ENCODE assay signal across 10 mouse cellular contexts in the genomic region with DNA sequence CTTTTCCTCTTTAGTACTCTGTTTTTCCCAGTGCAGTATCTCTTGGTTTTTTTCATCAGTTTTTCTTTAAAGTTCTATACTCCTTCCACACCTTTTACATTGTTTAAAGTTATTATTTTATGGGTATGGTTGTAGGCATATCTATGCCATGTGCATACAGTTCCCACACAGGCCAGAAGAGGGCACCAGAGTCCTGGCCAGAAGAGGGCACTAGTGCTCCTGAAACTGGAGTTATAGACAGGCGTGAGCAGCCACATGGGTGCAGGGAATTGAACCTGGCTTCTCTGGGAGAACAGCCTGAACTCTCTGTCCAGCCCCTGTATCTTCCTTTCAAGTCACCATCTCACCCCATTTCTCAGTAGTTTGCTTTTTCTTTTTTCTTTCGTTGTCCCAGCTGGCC. TPM values are rescaled to one million over a fixed set of nuclear protein-coding genes. Genes with fewer than 3 reads are reported as not detected.
DNase-seq lines count a peak whose midpoint lies in the region; ATAC-seq and TF ChIP-seq lines count a peak whose summit lies in the region.
"Had no signal": no experiment of that assay in that cellular context is flagged by ENCODE, and none has a peak within 500 bp of the region (broad histone marks: within the 10 kb centered on the region; RNA-seq: fewer than 3 reads in every experiment).

No protein-coding gene starts in this region.

- no peak overlapping the region for H3K9ac ChIP-seq in hindbrain, embryonic 13.5 days
- no peak overlapping the region for H3K9ac ChIP-seq in stomach, postnatal 0 days (ENCODE audit: low read length)
- H3K9ac ChIP-seq: embryonic facial prominence, embryonic 13.5 days; limb, embryonic 15.5 days had no signal

- TF ChIP-seq CTCF in Patski (IDR thresholded peaks at IDR 0.05): peak; percentile 93
- TF ChIP-seq CTCF in stomach, postnatal 0 days (IDR thresholded peaks at IDR 0.05; ENCODE audit: low read depth): peak; percentile 94

- H3K4me1 ChIP-seq in hindbrain, embryonic 10.5 days (replicated peaks): peaks cover 2% of the 10 kb centered on the region
- H3K4me1 ChIP-seq in hindbrain, embryonic 13.5 days (replicated peaks): 0 out of 2 replicates have a peak, but pooled peaks cover 2% of the 10 kb centered on the region
- no peaks in the 10 kb centered on the region for H3K4me1 ChIP-seq in stomach, postnatal 0 days (replicated peaks; ENCODE audit: control insufficient read depth, insufficient read depth)
- H3K4me1 ChIP-seq: embryonic facial prominence, embryonic 13.5 days had no signal

- peak; percentile 73 for DNase-seq in hindbrain, embryonic 10.5 days (ENCODE audit: low spot score)
- DNase-seq in 416B (ENCODE audit: low read depth) (peak; percentile 77), Patski (ENCODE audit: low read depth, low spot score) (no peak)
- peak; percentile 84 for DNase-seq in induced T-regulatory cell, adult 2 months (ENCODE audit: low read depth)
- peak; percentile 86 for DNase-seq in lung, postnatal 10 days
- DNase-seq in stomach, postnatal 0 days (ENCODE audit: low spot score): peak; percentile 75

- no peak overlapping the region for H3K4me2 ChIP-seq in hindbrain, embryonic 13.5 days
- H3K4me2 ChIP-seq in stomach, postnatal 0 days (replicated peaks; ENCODE audit: low read depth): no peak overlapping the region
- H3K4me2 ChIP-seq: embryonic facial prominence, embryonic 13.5 days; limb, embryonic 15.5 days had no signal

- no peaks in the 10 kb centered on the region for H3K27me3 ChIP-seq in hindbrain, embryonic 10.5 days (ENCODE audit: insufficient read depth, poor library complexity, severe bottlenecking)
- 0 out of 2 replicates have a peak, but pooled peaks cover 6% of the 10 kb centered on the region for H3K27me3 ChIP-seq in hindbrain, embryonic 13.5 days
- H3K27me3 ChIP-seq in Patski: no peaks in the 10 kb centered on the region
- H3K27me3 ChIP-seq in stomach, postnatal 0 days (ENCODE audit: control insufficient read depth, insufficient read depth, low read length): no peaks in the 10 kb centered on the region
- H3K27me3 ChIP-seq: embryonic facial prominence, embryonic 13.5 days; limb, embryonic 15.5 days had no signal

- no peak overlapping the region for H3K27ac ChIP-seq in hindbrain, embryonic 10.5 days
- H3K27ac ChIP-seq in hindbrain, embryonic 13.5 days: no peak overlapping the region
- no peak overlapping the region for H3K27ac ChIP-seq in stomach, postnatal 0 days (replicated peaks)
- H3K27ac ChIP-seq: embryonic facial prominence, embryonic 13.5 days; limb, embryonic 15.5 days had no signal

- no peaks in the 10 kb centered on the region for H3K36me3 ChIP-seq in hindbrain, embryonic 10.5 days
- no peaks in the 10 kb centered on the region for H3K36me3 ChIP-seq in hindbrain, embryonic 13.5 days
- H3K36me3 ChIP-seq in stomach, postnatal 0 days (ENCODE audit: control insufficient read depth, insufficient read depth, low read length): no peaks in the 10 kb centered on the region
- H3K36me3 ChIP-seq: embryonic facial prominence, embryonic 13.5 days; limb, embryonic 15.5 days had no signal

- CTCF ChIA-PET in Patski (lab: Charles Lee): interaction anchor here (0.8 to 2.5 kb wide), 9 partner anchors 23 to 122 kb away, joined by 3 to 12 read pairs (median 5); partner anchors contain the start of genes Sbk2 and Zfp628

- H3K9me3 ChIP-seq in hindbrain, embryonic 10.5 days: peaks cover 6% of the 10 kb centered on the region; the same call in 1 of the 2 replicates
- H3K9me3 ChIP-seq in hindbrain, embryonic 13.5 days: 0 out of 2 replicates have a peak, but pooled peaks cover 3% of the 10 kb centered on the region
- no peaks in the 10 kb centered on the region for H3K9me3 ChIP-seq in stomach, postnatal 0 days (ENCODE audit: control insufficient read depth, low read length)
- H3K9me3 ChIP-seq: embryonic facial prominence, embryonic 13.5 days; limb, embryonic 15.5 days had no signal

- WGBS in hindbrain, embryonic 10.5 days: 30% methylated on average over 2 of the region's 2 CpGs
- WGBS in hindbrain, embryonic 13.5 days: 26% methylated on average over 2 of the region's 2 CpGs
- WGBS in stomach, postnatal 0 days: 43% methylated on average over 2 of the region's 2 CpGs

- POLR2A ChIA-PET in Patski (lab: Charles Lee): interaction anchor here (1.0 kb wide), 1 partner anchor 127 kb away, joined by 4 read pairs; no protein-coding TSS in a partner anchor

- in situ Hi-C loops in Patski (cut with MboI; ENCODE audit: low pct_unique_long_range_greater_than_20kb): no loop called here

- ATAC-seq in hindbrain, embryonic 13.5 days (ENCODE audit: low FRiP score): no peak
- no peak for ATAC-seq in Patski
- peak; percentile 65 for ATAC-seq in common myeloid progenitor, adult 5-6 weeks (replicated peaks; ENCODE audit: low read depth, poor library complexity, severe bottlenecking)
- no peak for ATAC-seq in stomach, postnatal 0 days (ENCODE audit: low FRiP score, low TSS enrichment)

- no peak for TF ChIP-seq EP300 in stomach, postnatal 0 days (optimal IDR thresholded peaks at IDR 0.05)

- H3K4me3 ChIP-seq in hindbrain, embryonic 10.5 days: no peak overlapping the region
- H3K4me3 ChIP-seq in hindbrain, embryonic 13.5 days: no peak overlapping the region
- H3K4me3 ChIP-seq in stomach, postnatal 0 days (ENCODE audit: low read depth, low read length): no peak overlapping the region
- H3K4me3 ChIP-seq: embryonic facial prominence, embryonic 13.5 days; limb, embryonic 15.5 days had no signal

RNA-seq across cellular contexts. Expression of gene Ssc5d, which starts 12.9 kb away (rescaled TPM):
- polyA plus RNA-seq in hindbrain, embryonic 10.5 days (2016; fragmentation: Nextera tagmentation; extraction: Ambion mirVana): 1.0 and 1.7 TPM in 2 replicates
- polyA plus RNA-seq in hindbrain, embryonic 13.5 days (2015; fragmentation: Nextera tagmentation; extraction: Ambion mirVana): 0.73 and 1.3 TPM in 2 replicates
- polyA plus RNA-seq in Patski (2021): 4.7 TPM
- not detected in 2 replicates for total RNA-seq in common myeloid progenitor, adult 5-6 weeks (2017)
- 1.3 and 1.9 TPM in 2 replicates for polyA plus RNA-seq in stomach, postnatal 0 days (2015; fragmentation: Nextera tagmentation; extraction: Ambion mirVana)

RNA-seq across cellular contexts. Expression of gene Nat14, which starts 16.6 kb away (rescaled TPM):
- polyA plus RNA-seq in hindbrain, embryonic 10.5 days (2016; fragmentation: Nextera tagmentation; extraction: Ambion mirVana): 5.2 and 9.6 TPM in 2 replicates
- polyA plus RNA-seq in hindbrain, embryonic 13.5 days (2015; fragmentation: Nextera tagmentation; extraction: Ambion mirVana): 25.4 and 27.7 TPM in 2 replicates
- 5.3 TPM for polyA plus RNA-seq in Patski (2021)
- 0.32 TPM in 1 of 2 replicates, not detected in the other for total RNA-seq in common myeloid progenitor, adult 5-6 weeks (2017)
- polyA plus RNA-seq in stomach, postnatal 0 days (2015; fragmentation: Nextera tagmentation; extraction: Ambion mirVana): 2.3 and 2.5 TPM in 2 replicates

RNA-seq across cellular contexts. Expression of gene Zfp628, which starts 23.4 kb away (rescaled TPM):
- polyA plus RNA-seq in hindbrain, embryonic 10.5 days (2016; fragmentation: Nextera tagmentation; extraction: Ambion mirVana): 5.3 and 6.5 TPM in 2 replicates
- 3.6 and 4.9 TPM in 2 replicates for polyA plus RNA-seq in hindbrain, embryonic 13.5 days (2015; fragmentation: Nextera tagmentation; extraction: Ambion mirVana)
- 8.1 TPM for polyA plus RNA-seq in Patski (2021)
- total RNA-seq in common myeloid progenitor, adult 5-6 weeks (2017): 2.4 and 3.2 TPM in 2 replicates
- 1.8 and 1.9 TPM in 2 replicates for polyA plus RNA-seq in stomach, postnatal 0 days (2015; fragmentation: Nextera tagmentation; extraction: Ambion mirVana)

RNA-seq across cellular contexts. Expression of gene Sbk2, which starts 25.8 kb away (rescaled TPM):
- not detected in 2 replicates for polyA plus RNA-seq in hindbrain, embryonic 10.5 days (2016; fragmentation: Nextera tagmentation; extraction: Ambion mirVana)
- polyA plus RNA-seq in hindbrain, embryonic 13.5 days (2015; fragmentation: Nextera tagmentation; extraction: Ambion mirVana): 0.25 TPM in 1 of 2 replicates, not detected in the other
- 1.8 TPM for polyA plus RNA-seq in Patski (2021)
- not detected in 2 replicates for total RNA-seq in common myeloid progenitor, adult 5-6 weeks (2017)
- polyA plus RNA-seq in stomach, postnatal 0 days (2015; fragmentation: Nextera tagmentation; extraction: Ambion mirVana): 0.15 TPM in 1 of 2 replicates, not detected in the other
- polyA plus RNA-seq: embryonic facial prominence, embryonic 13.5 days had no signal

RNA-seq across cellular contexts. Expression of gene Gm36210, which starts 32.1 kb away (rescaled TPM):
- polyA plus RNA-seq in hindbrain, embryonic 10.5 days (2016; fragmentation: Nextera tagmentation; extraction: Ambion mirVana): not detected in 2 replicates
- 0.26 and 0.45 TPM in 2 replicates for polyA plus RNA-seq in hindbrain, embryonic 13.5 days (2015; fragmentation: Nextera tagmentation; extraction: Ambion mirVana)
- polyA plus RNA-seq in Patski (2021): not detected
- not detected in 2 replicates for total RNA-seq in common myeloid progenitor, adult 5-6 weeks (2017)
- not detected in 2 replicates for polyA plus RNA-seq in stomach, postnatal 0 days (2015; fragmentation: Nextera tagmentation; extraction: Ambion mirVana)
- polyA plus RNA-seq: limb, embryonic 15.5 days had no signal
